Mouse (Mus musculus) lung, embryonic 14.5 days (tissue): ENCODE results near the gene Sox6. TPM values are rescaled to one million over a fixed set of nuclear protein-coding genes. Genes with fewer than 3 reads are reported as not detected.

Experiments
- ATAC-seq: fragments of 200-750 bp; cut with Nextera tagmentation; 2 replicates; pipeline ENCODE4 v1.8.0; 2017; ENCODE audit warnings: mild to moderate bottlenecking, moderate TSS enrichment, moderate library complexity; ENCODE audit not compliant: insufficient read depth
- DNase-seq: peaks from one replicate; pipeline ENCODE4 v3.0.0-alpha.2; 2015
- H3K27ac ChIP-seq: fragments of 300-500 bp; sonication (generic); 2 replicates; pipeline ENCODE4 v1.5.1; 2014; ENCODE audit warnings: low read depth, mild to moderate bottlenecking, moderate library complexity
- H3K27me3 ChIP-seq: fragments of 300-500 bp; sonication (generic); 2 replicates; pipeline ENCODE4 v1.6.1; 2014; ENCODE audit warnings: low read length, control low read depth; ENCODE audit not compliant: insufficient read depth
- H3K36me3 ChIP-seq: fragments of 300-500 bp; sonication (generic); 2 replicates; pipeline ENCODE4 v1.6.1; 2014; ENCODE audit warnings: control low read depth; ENCODE audit not compliant: insufficient read depth
- H3K4me1 ChIP-seq: fragments of 300-500 bp; sonication (generic); 2 replicates; pipeline ENCODE4 v1.6.1; 2014; ENCODE audit warnings: antibody characterized with exemption, control low read depth; ENCODE audit not compliant: insufficient read depth
- H3K4me2 ChIP-seq: fragments of 300-500 bp; sonication (generic); 2 replicates; pipeline ENCODE4 v1.6.1; 2014; ENCODE audit warnings: mild to moderate bottlenecking
- H3K4me3 ChIP-seq: fragments of 300-500 bp; sonication (generic); 2 replicates; pipeline ENCODE4 v1.5.1; 2014; ENCODE audit warnings: low read depth, low read length
- H3K9ac ChIP-seq: fragments of 300-500 bp; sonication (generic); 2 replicates; pipeline ENCODE4 v1.6.1; 2014
- H3K9me3 ChIP-seq: fragments of 300-500 bp; sonication (generic); 2 replicates; pipeline ENCODE4 v1.6.1; 2016; ENCODE audit warnings: low read depth, low read length, control low read depth
- CTCF ChIP-seq: IDR thresholded peaks from 2 replicates; pipeline ENCODE4 v1.5.1; 2016; ENCODE audit warnings: antibody characterized with exemption, low read depth
- WGBS: fragments of 180-500 bp; shearing (Covaris S2); extraction: QIAGEN DNeasy Blood & Tissue Kit; methylation state at CpG from one replicate; pipeline ENCODE4 v1.1.7; 2014; 5-methylcytosine and 5-hydroxymethylcytosine counted together
- polyA plus RNA-seq: library from polyadenylated mRNA; unstranded; fragments of >200 nt; fragmentation: Nextera tagmentation; extraction: Ambion mirVana; gene quantifications from 2 replicates; pipeline ENCODE4 v1.2.1, GENCODE M21; 2014

The Sox6 gene
- polyA plus RNA-seq, 1 experiment from 2014 or later = 22.0 TPM

DNA sequence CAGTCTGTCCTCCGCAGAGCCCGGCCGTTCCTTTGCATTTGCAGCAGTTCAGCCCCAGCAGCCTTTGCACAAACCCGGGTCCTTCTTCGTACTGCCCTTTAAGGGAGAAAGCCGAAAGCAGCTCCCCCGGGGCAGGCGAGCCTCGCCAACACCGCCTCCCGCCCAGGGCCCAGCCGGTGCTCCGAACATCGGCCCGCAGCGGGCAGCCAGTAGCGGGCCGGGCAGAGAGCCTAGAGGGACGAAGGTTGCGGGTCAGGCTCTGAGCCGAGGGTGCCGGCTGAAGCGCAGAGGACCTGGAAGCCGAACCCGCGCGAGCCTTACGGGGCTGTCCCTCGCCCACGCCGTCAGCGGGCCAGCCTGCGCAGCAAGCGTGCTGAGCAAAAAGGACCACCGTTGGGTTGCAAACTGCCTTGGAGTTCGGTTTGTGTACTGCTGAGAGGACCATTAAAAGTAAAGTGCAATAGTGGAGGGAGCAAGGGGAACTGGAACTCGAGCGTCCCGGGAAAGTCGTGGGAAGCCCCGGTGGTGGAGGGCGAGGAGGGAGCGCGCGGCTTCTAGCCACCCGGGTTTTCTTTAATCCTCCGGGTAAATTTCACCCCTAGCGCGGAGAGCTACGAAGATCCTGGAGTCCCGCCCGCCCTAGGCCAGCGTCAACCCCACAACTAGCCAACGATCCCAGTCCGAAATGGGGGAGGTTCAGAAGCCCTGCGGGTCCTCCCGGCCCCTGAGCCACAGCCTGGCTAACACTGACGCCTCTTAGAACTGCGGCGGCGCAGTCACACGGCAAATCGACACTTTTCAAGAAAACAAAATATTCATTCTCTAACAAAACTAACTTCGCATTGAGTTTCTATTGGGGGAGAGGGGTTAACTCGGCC lies 6.6 kb downstream of the Sox6 start:
- DNase-seq (peak; percentile 77), ATAC-seq (peak; percentile 58)
- H3K4me3 ChIP-seq = peak overlapping the region; percentile 56
- under 1% methylated on average over 65 of the region's 65 CpGs for WGBS
- H3K9ac ChIP-seq = peak overlapping the region; percentile 76
- 0 out of 2 replicates have a peak, but pooled peaks cover 7% of the 10 kb centered on the region for H3K4me1 ChIP-seq
- H3K27me3 ChIP-seq = peaks cover 19% of the 10 kb centered on the region
- no peaks in the 10 kb centered on the region for H3K9me3 ChIP-seq
- TF ChIP-seq CTCF = no peak
- peak overlapping the region; percentile 90 for H3K27ac ChIP-seq
- H3K36me3 ChIP-seq = no peaks in the 10 kb centered on the region
- H3K4me2 ChIP-seq = peak overlapping the region; percentile 98

DNA sequence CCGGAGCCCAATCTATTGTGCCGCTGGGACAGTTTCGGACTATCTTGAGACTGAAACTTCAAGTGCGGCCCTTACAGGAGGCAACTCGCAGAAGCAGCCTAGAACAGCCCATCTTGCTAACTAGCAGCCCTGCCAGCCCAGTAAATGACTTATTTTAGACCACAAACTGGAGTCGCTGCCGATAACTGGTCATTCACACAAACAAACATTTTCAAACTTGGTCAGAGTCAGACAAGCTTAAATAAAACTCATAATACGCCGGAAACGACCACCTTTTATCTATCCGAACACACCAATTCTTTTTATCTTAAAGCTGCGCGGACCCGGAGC lies 7.2 kb downstream of the Sox6 start:
- peak overlapping the region; percentile 90 for H3K27ac ChIP-seq
- H3K27me3 ChIP-seq = peaks cover 13% of the 10 kb centered on the region
- TF ChIP-seq CTCF = no peak
- H3K9ac ChIP-seq = peak overlapping the region; percentile 76
- under 1% methylated on average over 14 of the region's 14 CpGs for WGBS
- H3K9me3 ChIP-seq = no peaks in the 10 kb centered on the region
- ATAC-seq (peak; percentile 12; the same call in 1 of the 2 replicates), DNase-seq (peak; percentile 68)
- no peaks in the 10 kb centered on the region for H3K36me3 ChIP-seq
- peak overlapping the region; percentile 56 for H3K4me3 ChIP-seq
- H3K4me1 ChIP-seq = 0 out of 2 replicates have a peak, but pooled peaks cover 7% of the 10 kb centered on the region
- H3K4me2 ChIP-seq = peak overlapping the region; percentile 98

DNA sequence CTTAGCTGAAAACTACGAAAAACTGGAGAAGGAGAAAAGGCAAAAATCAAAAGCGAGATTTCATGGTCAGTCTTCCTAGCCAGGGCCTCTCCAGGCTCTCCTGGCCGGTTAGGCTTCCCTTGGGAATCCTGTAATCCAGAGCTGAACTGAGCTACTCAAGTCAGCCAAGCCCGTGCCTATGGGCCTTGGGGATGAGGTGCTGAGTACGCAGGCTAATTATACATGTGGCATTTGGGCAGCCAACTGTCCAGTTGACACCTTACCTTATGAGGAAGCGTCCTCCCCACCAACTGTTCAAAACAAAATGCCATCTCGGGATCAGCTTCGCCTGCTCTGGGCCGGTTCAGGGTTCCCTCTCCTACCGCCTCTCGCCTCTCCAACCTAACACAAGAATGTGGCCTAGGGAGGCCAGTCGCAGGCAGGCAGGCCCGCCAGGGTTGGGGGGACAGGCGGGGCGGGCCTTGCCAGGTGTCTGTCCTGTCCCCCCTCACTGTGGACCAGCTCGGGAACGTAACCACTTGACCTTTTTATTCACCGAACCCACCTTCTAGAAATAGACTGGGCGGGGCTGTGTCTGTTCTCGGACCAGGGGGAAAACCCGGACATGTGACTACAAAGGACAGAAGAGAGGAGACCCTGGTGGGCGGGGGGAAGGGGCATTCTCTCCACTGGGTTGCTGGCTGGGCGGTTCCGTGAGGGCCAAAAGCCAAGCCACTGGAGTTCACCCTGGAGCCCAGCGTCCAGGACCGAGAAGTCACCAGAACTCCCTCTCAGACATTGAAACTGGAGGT lies 7.8 kb downstream of the Sox6 start:
- Histone ChIP-seq H3K36me3 (no peaks in the 10 kb centered on the region), H3K27me3 (peaks cover 7% of the 10 kb centered on the region), H3K4me1 (0 out of 2 replicates have a peak, but pooled peaks cover 7% of the 10 kb centered on the region), H3K9ac (peak overlapping the region; percentile 76), H3K9me3 (no peaks in the 10 kb centered on the region), H3K4me3 (peak overlapping the region; percentile 56), H3K4me2 (peak overlapping the region; percentile 98), H3K27ac (peak overlapping the region; percentile 90)
- no peak for TF ChIP-seq CTCF
- peak; percentile 40 for DNase-seq
- ATAC-seq = peak; percentile 18; the same call in 1 of the 2 replicates
- WGBS = 20% methylated on average over 26 of the region's 26 CpGs

GRCm38 (mm10) chr7:116029991-116030390 lies 8.6 kb downstream of the Sox6 start:
- DNase-seq (no peak), ATAC-seq (no peak)
- TF ChIP-seq CTCF = no peak
- 0 out of 2 replicates have a peak, but pooled peaks cover 3% of the 10 kb centered on the region for H3K27me3 ChIP-seq
- H3K4me1 ChIP-seq = 0 out of 2 replicates have a peak, but pooled peaks cover 7% of the 10 kb centered on the region
- H3K27ac ChIP-seq = peak overlapping the region; percentile 90; the same call in 1 of the 2 replicates
- WGBS = 63% methylated on average over 3 of the region's 3 CpGs
- H3K9ac ChIP-seq = 0 out of 2 replicates have a peak overlapping the region, but pooled peaks have one; percentile 76
- H3K4me3 ChIP-seq = peak overlapping the region; percentile 56
- H3K4me2 ChIP-seq = peak overlapping the region; percentile 98
- H3K9me3 ChIP-seq = no peaks in the 10 kb centered on the region
- H3K36me3 ChIP-seq = no peaks in the 10 kb centered on the region

- H3K36me3 ChIP-seq = no peaks in the 10 kb centered on the region
- no peak overlapping the region for H3K4me3 ChIP-seq
- 82% methylated on average over 4 of the region's 4 CpGs for WGBS
- no peak for TF ChIP-seq CTCF
- DNase-seq = no peak
- H3K9me3 ChIP-seq = no peaks in the 10 kb centered on the region
- H3K27ac ChIP-seq = no peak overlapping the region
- ATAC-seq = no peak
- no peaks in the 10 kb centered on the region for H3K4me1 ChIP-seq
- H3K4me2 ChIP-seq = no peak overlapping the region
- H3K9ac ChIP-seq = no peak overlapping the region
- no peaks in the 10 kb centered on the region for H3K27me3 ChIP-seq
Measured at GRCm38 (mm10) chr7:116002726-116003125, 35.9 kb downstream of the Sox6 start.

DNA sequence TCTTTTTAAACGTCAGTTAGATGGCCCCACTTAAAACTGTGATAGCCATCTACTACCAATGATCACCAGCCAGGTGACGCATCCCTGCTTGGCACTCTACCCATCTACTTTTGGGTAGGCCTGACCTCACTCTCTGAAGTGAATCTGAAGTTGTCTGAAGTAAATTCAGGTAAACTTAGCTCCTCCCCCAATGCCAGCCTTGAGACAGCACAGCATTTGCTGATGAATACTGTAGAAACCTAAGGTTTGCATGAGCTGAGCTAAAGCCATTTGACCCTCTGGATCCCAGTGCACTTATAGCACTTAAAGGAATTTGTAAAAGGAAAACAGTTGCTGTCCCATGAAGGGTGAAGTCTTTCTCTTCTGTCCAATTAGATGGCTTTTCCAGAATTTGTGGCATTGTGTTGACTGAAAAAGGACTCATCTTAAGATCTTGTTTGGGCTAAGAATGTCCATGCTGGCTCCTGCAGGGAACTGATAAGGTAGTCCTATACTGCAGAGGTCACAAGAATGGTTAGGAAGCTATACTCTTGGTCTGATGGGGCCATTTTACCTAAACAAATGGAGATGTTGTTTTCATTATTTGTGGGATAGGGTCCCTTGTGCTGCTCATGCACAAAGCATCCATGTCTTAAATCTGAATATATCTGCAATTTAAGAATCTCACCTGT lies 50.4 kb downstream of the Sox6 start:
- Histone ChIP-seq H3K9me3 (no peaks in the 10 kb centered on the region), H3K9ac (no peak overlapping the region), H3K4me1 (no peaks in the 10 kb centered on the region), H3K36me3 (no peaks in the 10 kb centered on the region), H3K4me2 (no peak overlapping the region), H3K4me3 (no peak overlapping the region), H3K27ac (no peak overlapping the region), H3K27me3 (no peaks in the 10 kb centered on the region)
- WGBS = 71% methylated on average over 2 of the region's 2 CpGs
- DNase-seq = no peak
- TF ChIP-seq CTCF = no peak
- no peak for ATAC-seq
